Mouse (Mus musculus): Measurements from ENCODE around the gene Pkn1.

DNA sequence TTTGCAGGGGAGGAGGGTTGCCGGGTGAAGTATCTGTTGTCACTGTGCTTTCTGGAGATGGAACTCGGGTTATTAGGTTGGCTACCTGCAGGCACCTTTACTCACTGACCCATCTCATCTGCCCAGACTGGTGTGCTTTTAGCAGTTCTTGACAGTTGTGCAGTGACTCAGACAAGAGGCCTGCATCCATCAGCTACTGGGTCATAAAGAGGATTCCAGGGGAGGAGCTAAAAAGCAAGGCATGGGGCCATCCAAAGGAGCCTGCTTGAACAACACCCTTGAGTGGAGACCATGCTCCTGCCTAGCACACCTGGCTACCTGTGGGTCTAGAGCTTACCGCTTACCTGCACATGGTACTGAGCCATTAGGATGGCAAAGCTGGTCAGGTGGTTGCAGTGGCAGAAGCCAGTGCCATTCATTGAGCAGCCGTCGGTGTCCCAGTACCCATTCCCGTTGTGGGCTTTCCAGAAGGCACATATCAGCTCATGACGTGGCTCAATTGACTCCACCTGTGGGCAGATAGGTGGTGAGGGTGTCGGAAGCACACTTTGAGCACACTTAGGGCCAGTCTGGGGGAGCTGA is 26.6 kb upstream of the Pkn1 start:
- TF ChIP-seq POLR2A (IDR thresholded peaks at IDR 0.05; ENCODE audit: borderline replicate concordance, low read depth, low read length) (no peak), CTCF (IDR thresholded peaks at IDR 0.05; ENCODE audit: low read depth, low read length) (no peak)
